Mouse (Mus musculus): Measurements from ENCODE around the gene Gnai2. TPM values are rescaled to one million over a fixed set of nuclear protein-coding genes. Genes with fewer than 3 reads are reported as not detected.

Gene Gnai2
- polyA plus RNA-seq, 2 experiments = 124 to 137 TPM

- no peaks in the 10 kb centered on the region for H3K27me3 ChIP-seq (ENCODE audit: control insufficient read depth, insufficient read depth, low read length)
- H3K27ac ChIP-seq = no peak overlapping the region
Observed at GRCm38 (mm10) chr9:107640257-107640772, 5.1 kb upstream of the Gnai2 start.

GRCm38 (mm10) chr9:107637070-107637469 lies 1.9 kb upstream of the Gnai2 start:
- H3K9me3 ChIP-seq (ENCODE audit: control insufficient read depth, low read length) = no peaks in the 10 kb centered on the region
- H3K4me3 ChIP-seq (ENCODE audit: insufficient read depth in 1 of 2, low read depth in 2 of 2, low read length in 2 of 2) = no peak overlapping the region
- ATAC-seq (ENCODE audit: insufficient read depth) = no peak
- no peak overlapping the region for H3K27ac ChIP-seq
- no peaks in the 10 kb centered on the region for H3K36me3 ChIP-seq (replicated peaks; ENCODE audit: control insufficient read depth, insufficient read depth, low read depth)
- H3K27me3 ChIP-seq (ENCODE audit: control insufficient read depth, insufficient read depth, low read length) = no peaks in the 10 kb centered on the region
- DNase-seq (ENCODE audit: low read depth in 3 of 3, low spot score in 3 of 3) = no peak
- WGBS (ENCODE audit: insufficient replicate concordance) = 62% methylated on average over 7 of the region's 7 CpGs
- H3K4me1 ChIP-seq (replicated peaks; ENCODE audit: control insufficient read depth in 2 of 2, insufficient read depth in 2 of 2, low read length in 1 of 2) = peaks cover 17 to 22% of the 10 kb centered on the region in 2 experiments
- no peak overlapping the region for H3K4me2 ChIP-seq (ENCODE audit: low read depth)
- no peak for TF ChIP-seq CTCF (IDR thresholded peaks at IDR 0.05; ENCODE audit: low read depth)
- TF ChIP-seq EP300 (IDR thresholded peaks at IDR 0.05; ENCODE audit: low read depth) = no peak
- no peak overlapping the region for H3K9ac ChIP-seq (replicated peaks)

More at GRCm38 (mm10) chr9:107640257-107640772, 5.1 kb upstream of the Gnai2 start:
- Histone ChIP-seq H3K4me3 (ENCODE audit: insufficient read depth in 1 of 2, low read depth in 2 of 2, low read length in 2 of 2) (no peak overlapping the region), H3K9me3 (ENCODE audit: control insufficient read depth, low read length) (no peaks in the 10 kb centered on the region), H3K4me2 (ENCODE audit: low read depth) (no peak overlapping the region), H3K36me3 (replicated peaks; ENCODE audit: control insufficient read depth, insufficient read depth, low read depth) (no peaks in the 10 kb centered on the region), H3K4me1 (replicated peaks; ENCODE audit: control insufficient read depth in 2 of 2, insufficient read depth in 2 of 2, low read length in 1 of 2) (peaks cover 16 to 24% of the 10 kb centered on the region in 2 experiments), H3K9ac (replicated peaks) (no peak overlapping the region)
- ATAC-seq (ENCODE audit: insufficient read depth) (no peak), DNase-seq (ENCODE audit: low read depth in 3 of 3, low spot score in 3 of 3) (no peak)
- TF ChIP-seq EP300 (IDR thresholded peaks at IDR 0.05; ENCODE audit: low read depth) (no peak), CTCF (IDR thresholded peaks at IDR 0.05; ENCODE audit: low read depth) (no peak)
- WGBS (ENCODE audit: insufficient replicate concordance) = 17% methylated on average over 8 of the region's 8 CpGs

DNA sequence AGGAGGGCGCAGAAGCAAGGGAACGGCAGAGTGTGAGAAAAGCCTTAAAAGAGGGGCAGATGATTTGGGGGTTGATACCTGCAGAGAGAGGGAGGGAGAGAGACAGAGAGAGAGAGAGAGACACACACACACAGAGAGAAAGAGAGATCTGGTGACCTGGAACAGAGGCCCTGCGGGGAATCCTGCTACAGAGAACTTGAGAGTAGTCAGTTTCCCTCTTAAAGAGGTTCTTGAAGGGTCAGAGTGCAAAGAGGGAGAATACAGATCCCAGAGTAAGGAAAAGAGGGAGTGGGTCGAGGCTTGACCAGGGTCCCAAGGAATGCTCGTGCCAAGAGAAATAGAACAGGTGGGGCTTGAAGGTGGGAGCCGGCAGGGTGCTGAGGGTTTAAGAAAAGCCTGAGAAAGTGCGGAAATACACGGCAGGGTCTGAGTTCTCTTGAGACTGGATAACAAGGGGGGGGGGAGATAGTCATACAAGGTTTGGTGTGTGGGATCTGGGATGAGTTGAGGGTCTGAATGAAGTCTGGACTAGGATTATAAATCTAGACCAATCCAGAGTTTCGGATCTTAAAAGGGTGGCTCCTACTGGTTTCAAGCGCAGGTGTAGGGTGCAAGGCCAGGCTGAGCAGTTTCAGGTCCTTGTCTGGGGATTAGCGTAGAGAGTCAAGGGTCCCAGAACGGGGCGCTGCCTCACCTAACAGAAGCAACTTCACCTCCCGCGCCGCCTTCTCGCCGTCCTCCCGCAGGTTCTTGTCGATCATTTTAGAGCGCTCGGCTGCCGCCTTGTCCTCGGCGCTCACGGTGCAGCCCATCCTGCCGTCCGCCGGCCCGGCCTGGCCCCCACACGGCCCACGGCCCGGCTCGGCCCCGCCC lies 525 bp downstream of the Gnai2 start:
- Histone ChIP-seq H3K27me3 (ENCODE audit: control insufficient read depth, insufficient read depth, low read length) (no peaks in the 10 kb centered on the region), H3K4me1 (replicated peaks; ENCODE audit: control insufficient read depth in 2 of 2, insufficient read depth in 2 of 2, low read length in 1 of 2) (peaks cover 23 to 26% of the 10 kb centered on the region in 2 experiments), H3K4me3 (ENCODE audit: insufficient read depth in 1 of 2, low read depth in 2 of 2, low read length in 2 of 2) (peak overlapping the region; percentile 72 to 92), H3K4me2 (ENCODE audit: low read depth) (peak overlapping the region; percentile 96), H3K27ac (peak overlapping the region; percentile 74), H3K9me3 (ENCODE audit: control insufficient read depth, low read length) (no peaks in the 10 kb centered on the region), H3K36me3 (replicated peaks; ENCODE audit: control insufficient read depth, insufficient read depth, low read depth) (no peaks in the 10 kb centered on the region), H3K9ac (replicated peaks) (peak overlapping the region; percentile 91)
- no peak for TF ChIP-seq EP300 (IDR thresholded peaks at IDR 0.05; ENCODE audit: low read depth)
- no peak for TF ChIP-seq CTCF (IDR thresholded peaks at IDR 0.05; ENCODE audit: low read depth)
- ATAC-seq (ENCODE audit: insufficient read depth) = peak; percentile 11
- under 1% methylated on average over 35 of the region's 35 CpGs for WGBS (ENCODE audit: insufficient replicate concordance)
- DNase-seq (ENCODE audit: low read depth in 3 of 3, low spot score in 3 of 3) = no peak

- peak overlapping the region; percentile 91 for H3K9ac ChIP-seq (replicated peaks)
- TF ChIP-seq EP300 (IDR thresholded peaks at IDR 0.05; ENCODE audit: low read depth) (no peak), CTCF (IDR thresholded peaks at IDR 0.05; ENCODE audit: low read depth) (no peak)
- no peaks in the 10 kb centered on the region for H3K36me3 ChIP-seq (replicated peaks; ENCODE audit: control insufficient read depth, insufficient read depth, low read depth)
- ATAC-seq (ENCODE audit: insufficient read depth) (peak; percentile 19; the same call in 1 of the 2 replicates), DNase-seq (ENCODE audit: low read depth in 3 of 3, low spot score in 3 of 3) (no peak)
- 1% methylated on average over 15 of the region's 15 CpGs for WGBS (ENCODE audit: insufficient replicate concordance)
- H3K27me3 ChIP-seq (ENCODE audit: control insufficient read depth, insufficient read depth, low read length) = no peaks in the 10 kb centered on the region
- peak overlapping the region; percentile 96 for H3K4me2 ChIP-seq (ENCODE audit: low read depth)
- H3K9me3 ChIP-seq (ENCODE audit: control insufficient read depth, low read length) = no peaks in the 10 kb centered on the region
- peak overlapping the region; percentile 74 for H3K27ac ChIP-seq
- H3K4me1 ChIP-seq (replicated peaks; ENCODE audit: control insufficient read depth in 2 of 2, insufficient read depth in 2 of 2, low read length in 1 of 2) = peaks cover 31 to 33% of the 10 kb centered on the region in 2 experiments
- H3K4me3 ChIP-seq (ENCODE audit: insufficient read depth in 1 of 2, low read depth in 2 of 2, low read length in 2 of 2) = peak overlapping the region; percentile 72 to 92
Observed at GRCm38 (mm10) chr9:107633661-107634405, 1.3 kb downstream of the Gnai2 start.
